Mouse (Mus musculus) left cerebral cortex, adult 18-20 months (tissue): Measurements from ENCODE around the gene Eml6. TPM values are rescaled to one million over a fixed set of nuclear protein-coding genes. Genes with fewer than 3 reads are reported as not detected.
"Not testable (repeated sequence)": the region's sequence is repeated elsewhere in the genome, so short reads cannot be mapped to it uniquely, and the experiment has no call there.

Experiments
- DNase-seq, 2 experiments: peaks; one replicate each; pipeline ENCODE4 v3.0.0; 2021 to 2022; ENCODE audit warnings: low spot score in 2 of 2, mixed read lengths in 1 of 2
- total RNA-seq, 2 experiments: library from RNA; stranded (reverse); gene quantifications; 2 replicates each; pipeline ENCODE4 v1.2.3; 2021

The Eml6 gene
- total RNA-seq, 2 experiments from 2014 or later, result 15.9 to 17.7 TPM

DNA sequence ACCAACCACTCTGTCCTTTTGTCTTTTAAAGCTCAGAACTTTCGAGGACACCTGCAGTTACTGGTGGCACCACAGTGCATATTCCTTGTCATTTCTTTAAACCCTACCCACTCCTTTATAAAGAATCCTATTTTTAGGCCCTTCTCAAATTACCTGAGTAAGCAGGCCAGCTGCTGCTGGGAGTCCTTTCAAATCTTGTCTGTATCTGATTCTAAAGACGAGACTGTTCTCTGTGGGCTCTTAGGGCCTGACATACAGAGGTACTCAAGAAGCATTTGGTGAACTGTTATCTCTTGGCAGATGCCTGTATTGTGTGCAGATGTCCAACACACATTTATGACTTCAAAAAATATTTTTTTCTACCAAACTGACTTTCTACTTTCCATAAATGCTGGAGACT, 231.4 kb downstream of the Eml6 start:
- DNase-seq, result peak in 1 of 2 experiments; percentile 45

- no peak for DNase-seq
These were observed 235.0 kb downstream of the Eml6 start for GRCm38 (mm10) chr11:29790796-29791195.

DNA sequence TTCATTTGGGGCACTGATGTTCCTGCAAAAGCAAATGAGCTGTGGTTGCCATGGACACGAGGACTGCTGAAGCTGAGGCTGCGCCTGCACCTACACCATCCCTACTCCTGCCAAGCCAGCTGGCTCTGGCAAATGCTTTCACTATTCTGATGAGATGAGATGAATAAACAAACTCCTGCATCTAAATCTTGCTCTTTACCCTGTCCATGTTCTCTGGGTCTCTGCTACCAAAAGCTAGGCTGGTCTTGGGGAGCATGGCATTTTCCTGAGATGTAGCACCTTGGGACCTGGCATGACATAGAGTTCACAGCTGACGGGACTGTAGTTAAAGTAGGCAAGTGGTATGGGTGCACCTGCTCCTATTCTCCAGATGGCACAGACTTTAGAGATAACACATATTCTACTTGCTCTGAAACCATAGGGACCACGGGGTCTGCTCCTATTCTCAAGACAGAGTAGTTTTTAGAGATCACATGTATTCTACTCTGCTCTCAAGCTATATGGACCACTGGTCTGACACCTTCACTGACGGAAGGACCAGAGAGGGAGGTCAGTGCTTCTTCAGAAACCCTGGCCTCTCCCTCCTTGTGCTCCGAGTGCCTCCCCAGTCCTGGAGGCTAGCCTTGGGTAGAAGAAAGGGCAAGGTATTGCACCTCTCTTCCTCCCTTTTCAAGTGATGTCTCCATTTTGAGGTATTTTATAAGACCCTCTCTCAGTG, 236.8 kb downstream of the Eml6 start:
- DNase-seq, result peak; percentile 82 to 90

DNA sequence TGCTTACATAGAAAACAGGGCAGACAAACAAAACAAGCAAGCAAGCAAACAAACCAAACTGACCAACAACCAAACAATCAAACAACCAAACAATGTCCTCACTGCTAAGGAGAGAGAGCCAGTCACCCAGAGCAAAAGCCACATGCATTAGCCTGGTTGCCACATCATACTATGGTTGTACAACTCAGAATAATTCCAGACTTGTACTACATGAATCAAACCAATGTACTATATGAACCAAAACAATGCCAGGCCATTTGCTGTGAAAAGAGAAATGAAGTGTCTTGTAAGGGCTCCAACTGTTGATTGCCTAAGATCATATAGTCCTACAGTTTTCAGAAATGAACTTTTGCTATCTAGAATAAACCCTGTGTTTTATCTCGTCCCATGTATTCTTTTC, 237.3 kb downstream of the Eml6 start:
- no peak for DNase-seq

DNA sequence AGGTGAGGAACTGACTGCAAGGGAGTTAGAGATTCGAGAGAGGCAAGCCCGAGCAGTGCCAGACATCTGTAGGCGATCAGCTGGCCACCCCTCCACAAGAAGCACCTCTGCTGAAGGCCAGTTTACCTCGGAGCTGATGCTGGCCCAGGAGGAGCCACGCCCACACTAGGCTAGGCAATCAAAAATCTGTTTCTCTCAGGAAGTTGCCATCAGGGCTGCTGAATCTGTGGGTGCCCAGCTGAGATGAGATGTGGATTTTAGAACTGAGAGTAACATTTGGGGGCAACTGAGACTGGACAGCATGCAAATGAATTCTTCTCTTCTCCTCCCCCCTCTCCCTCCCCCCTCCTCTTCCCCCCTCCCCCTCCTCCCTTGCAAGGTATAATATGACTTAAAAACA, 238.4 kb downstream of the Eml6 start:
- peak; percentile 41 to 56 for DNase-seq

DNA sequence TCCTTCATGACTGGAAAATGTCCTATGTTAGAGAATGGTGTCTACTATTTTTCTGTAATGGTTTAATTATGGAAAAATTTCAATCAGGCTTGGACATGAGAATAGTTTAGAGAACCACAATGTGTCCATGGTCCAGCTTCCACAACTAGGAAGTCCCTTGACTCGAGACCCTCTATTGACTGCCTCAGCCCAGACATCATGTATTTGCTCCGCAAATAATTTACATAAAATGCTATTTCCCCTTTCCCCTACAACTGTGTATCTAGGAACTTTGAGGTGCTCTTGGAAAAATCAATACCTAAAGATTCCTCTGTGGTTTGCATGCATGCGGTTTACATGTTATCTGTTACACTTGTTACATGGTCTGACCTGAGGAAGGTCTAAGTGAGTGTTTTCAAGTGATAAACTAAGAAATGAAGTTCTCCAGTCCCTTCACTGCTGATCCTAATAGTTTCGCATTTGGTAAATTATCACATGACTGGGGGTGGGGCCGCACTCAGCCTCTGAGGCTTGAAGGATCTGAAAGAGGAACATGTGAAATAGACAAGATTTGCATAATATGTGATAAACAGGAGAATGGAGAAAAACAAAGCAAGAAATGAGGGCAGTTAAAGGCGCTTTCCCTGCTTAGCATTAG, 239.1 kb downstream of the Eml6 start:
- no peak for DNase-seq

- no peak for DNase-seq
These were observed 246.3 kb downstream of the Eml6 start for GRCm38 (mm10) chr11:29779409-29780026.

DNA sequence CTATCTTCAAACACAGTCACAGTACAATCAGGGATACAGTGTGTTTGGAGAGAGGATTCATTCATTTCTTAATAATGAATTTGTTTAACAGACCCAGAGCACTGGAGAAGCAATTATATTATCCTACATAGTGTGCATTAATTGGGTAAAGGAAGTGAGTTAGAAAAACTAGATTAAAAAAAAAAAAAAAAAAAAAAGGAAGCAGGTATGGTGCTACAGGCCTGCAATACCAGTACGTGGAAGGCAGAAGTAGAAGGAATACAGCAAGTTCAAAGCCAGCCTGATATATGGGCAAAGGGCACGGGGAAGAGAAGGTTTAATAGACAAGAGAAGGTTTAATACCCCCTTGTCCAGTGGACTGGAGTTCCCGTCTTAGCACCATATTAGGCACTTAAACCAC, 246.9 kb downstream of the Eml6 start:
- no peak for DNase-seq

GRCm38 (mm10) chr11:29777964-29778363, 247.9 kb downstream of the Eml6 start:
- peak; percentile 77 to 78 for DNase-seq

- no peak for DNase-seq
These were observed 251.1 kb downstream of the Eml6 start for GRCm38 (mm10) chr11:29774760-29775159.

GRCm38 (mm10) chr11:29774296-29774695, 251.5 kb downstream of the Eml6 start:
- DNase-seq, result no peak

DNA sequence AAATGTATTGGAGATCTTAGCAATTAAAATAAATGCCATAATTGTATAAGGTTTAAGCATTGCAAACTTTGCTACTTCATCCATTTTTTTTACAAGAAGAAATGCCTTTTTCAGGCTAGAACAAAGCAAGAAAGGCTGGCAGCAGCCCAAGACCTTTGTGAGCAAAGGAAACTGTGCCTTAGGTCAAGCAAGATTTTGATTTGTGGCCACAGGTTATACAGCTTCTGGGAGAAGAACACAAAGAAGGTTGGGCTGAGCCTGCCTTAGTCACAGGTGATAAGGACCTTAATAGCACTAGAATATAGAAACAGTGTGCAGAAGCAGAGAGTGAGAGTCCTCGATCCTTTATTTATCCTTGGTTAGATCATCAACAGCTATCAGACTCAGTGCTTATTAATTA, 253.6 kb downstream of the Eml6 start:
- no peak for DNase-seq

DNA sequence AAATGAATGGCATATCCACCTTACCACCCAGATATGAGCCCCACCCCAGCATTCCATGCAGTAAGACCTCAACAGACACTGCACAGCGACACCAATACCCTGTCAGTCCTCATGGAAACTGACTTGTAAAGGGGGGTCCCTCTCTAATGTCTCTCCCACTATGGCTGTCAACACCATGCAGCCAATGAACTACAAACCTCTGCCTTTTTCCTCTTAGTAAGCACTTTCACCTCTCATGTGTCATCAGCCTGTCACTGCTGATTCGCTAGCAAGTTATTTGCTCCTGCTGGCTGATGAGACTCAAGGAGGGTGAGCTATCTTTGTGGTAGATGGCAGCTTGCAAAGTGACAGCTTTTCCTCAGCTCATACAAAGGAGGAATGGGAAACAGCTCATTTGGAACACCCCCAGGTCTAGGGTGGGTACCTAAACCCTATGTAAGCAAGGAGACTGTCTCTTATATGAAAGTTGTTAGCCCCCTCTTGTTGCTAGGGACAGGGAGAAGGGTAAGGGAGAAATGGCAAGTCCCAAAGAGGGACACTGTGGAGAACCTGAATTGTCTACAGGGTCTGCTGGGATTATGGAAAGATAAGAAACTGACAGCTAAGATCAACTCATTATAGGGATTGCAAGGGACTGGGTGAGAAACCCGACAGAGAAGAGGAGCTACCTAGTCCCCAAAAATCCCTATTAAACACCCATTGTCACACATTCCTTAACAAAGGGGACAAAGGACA, 255.0 kb downstream of the Eml6 start:
- DNase-seq, result no peak

DNA sequence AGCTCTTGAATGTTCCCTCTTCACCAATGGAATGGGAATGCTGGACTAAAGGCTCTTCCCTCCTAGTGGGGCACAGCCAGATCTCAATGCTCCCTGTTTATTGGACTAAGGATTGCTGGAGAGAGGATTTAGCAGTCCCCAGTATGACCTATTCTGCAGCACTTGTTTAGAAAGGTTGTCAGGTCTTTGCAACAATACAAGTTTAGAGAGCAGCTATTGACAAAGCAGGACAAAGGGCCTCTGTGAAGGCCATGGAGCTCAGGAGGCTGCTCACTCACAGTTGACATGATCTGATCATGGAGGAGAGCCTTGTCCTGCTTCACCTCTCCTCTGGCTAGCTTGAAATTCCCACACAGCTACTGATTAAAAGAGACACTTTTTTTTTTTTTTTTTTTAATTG, 257.3 kb downstream of the Eml6 start:
- DNase-seq, result no peak

GRCm38 (mm10) chr11:29766313-29766982, 259.4 kb downstream of the Eml6 start:
- DNase-seq, result peak; percentile 29 to 63

DNA sequence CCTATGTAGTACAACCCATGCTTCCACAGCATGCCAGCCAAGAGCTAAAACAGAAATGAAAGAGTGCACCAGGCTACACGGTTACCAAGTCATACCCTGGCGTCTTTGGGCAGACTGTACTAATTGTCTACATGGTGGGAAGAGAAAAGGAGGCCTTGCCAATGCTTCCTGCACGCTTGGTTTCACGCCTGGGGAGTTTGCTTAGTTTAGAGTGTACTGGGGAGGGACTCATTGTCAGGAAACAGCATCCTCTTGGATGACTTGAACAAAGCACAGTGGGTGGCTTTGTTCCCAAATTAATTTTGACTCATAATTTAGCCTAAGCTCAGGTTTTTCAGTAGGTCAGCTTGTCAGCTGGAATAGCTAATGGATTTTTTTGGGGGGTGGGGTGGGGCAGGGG, 260.8 kb downstream of the Eml6 start:
- no peak for DNase-seq

DNA sequence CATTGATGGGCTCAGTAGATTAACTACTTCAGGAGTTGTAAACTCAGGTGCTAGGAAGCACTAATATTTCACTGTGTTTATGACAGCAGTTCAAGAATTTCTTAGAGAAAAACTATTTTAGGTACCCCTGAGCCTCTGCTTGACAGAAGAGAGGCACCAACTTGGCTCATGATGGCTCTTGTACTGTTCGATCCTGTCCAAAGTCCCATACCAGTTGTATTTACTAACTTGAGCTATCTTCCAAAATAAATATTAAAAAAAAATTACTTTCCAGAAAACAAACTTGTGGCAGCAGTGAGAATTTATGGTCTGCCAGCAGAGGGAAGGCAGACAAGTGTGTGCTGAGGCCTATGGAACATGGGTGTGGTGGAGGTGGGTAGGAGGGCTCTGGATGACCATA, 263.1 kb downstream of the Eml6 start:
- no peak for DNase-seq

GRCm38 (mm10) chr11:29761387-29761786, 264.4 kb downstream of the Eml6 start:
- DNase-seq, result no peak

DNA sequence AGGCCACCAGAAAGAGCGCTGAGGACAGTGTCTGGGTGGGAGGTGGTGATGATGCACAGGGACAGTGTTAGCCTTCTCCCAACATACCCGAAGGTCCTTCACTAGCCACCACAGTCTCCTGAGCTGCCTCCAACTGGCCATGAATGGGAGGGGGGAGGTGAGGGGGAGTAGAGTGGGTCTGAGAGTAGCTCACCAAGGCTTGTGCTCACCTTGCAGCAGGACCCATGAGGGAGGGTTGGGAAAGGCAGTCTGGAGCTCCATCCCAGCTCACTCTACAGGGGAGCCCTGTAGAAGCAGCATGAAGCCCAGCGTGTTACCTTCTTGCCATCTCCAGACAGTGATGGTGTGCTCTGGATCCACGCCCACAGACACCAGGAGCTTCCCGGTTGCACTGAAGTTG, 267.2 kb downstream of the Eml6 start:
- DNase-seq, result no peak

DNA sequence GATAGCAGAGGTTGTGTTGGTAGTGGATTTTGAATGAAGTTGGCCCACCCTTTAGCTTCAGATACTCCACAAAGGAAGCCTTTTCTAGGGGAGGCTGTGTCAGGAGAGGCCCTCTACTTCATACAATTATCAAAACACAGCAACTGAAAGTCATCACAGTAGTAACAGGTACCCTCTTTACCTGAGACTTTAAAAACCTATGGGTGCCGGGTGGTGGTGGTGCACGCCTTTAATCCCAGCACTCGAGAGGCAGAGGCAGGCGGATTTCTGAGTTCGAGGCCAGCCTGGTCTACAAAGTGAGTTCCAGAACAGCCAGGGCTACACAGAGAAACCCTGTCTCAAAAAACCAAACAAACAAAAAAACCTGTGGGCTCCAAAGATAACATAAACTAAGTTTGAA, 269.8 kb downstream of the Eml6 start:
- DNase-seq, result not testable (repeated sequence)
